Mouse (Mus musculus): ENCODE measurements at regions not wholly inside any gene's neighbourhood (a gene's known extent, or its start where the extent isn't known, plus 50 kb on each side); places are given as distances from the start of the nearest gene placed in this dataset.

- H3K4me3 ChIP-seq (ENCODE audit: low read depth, low read length) = no peak overlapping the region
- H3K36me3 ChIP-seq (replicated peaks) = no peaks in the 10 kb centered on the region
- TF ChIP-seq POLR2AphosphoS5 (IDR thresholded peaks at IDR 0.05; ENCODE audit: insufficient replicate concordance, low read depth, low read length) (no peak), GATA1 (IDR thresholded peaks at IDR 0.05; ENCODE audit: borderline replicate concordance, low read length) (no peak), TAL1 (conservative IDR thresholded peaks at IDR 0.05; ENCODE audit: low read depth, low read length) (no peak), CTCF (IDR thresholded peaks at IDR 0.05; ENCODE audit: low read depth, low read length) (no peak), GATA2 (IDR thresholded peaks at IDR 0.05; ENCODE audit: borderline replicate concordance, low read depth, low read length) (no peak)
- H3K27me3 ChIP-seq (ENCODE audit: insufficient read depth, low read length) = no peaks in the 10 kb centered on the region; the same call in 1 of the 2 replicates
- H3K4me1 ChIP-seq (ENCODE audit: insufficient read depth, low read depth, low read length) = no peaks in the 10 kb centered on the region
- DNase-seq (ENCODE audit: low spot score) (no peak), ATAC-seq (ENCODE audit: extremely low read depth, insufficient number of reproducible peaks, low FRiP score, poor library complexity, severe bottlenecking) (no peak)
- H3K9me3 ChIP-seq (replicated peaks) = no peaks in the 10 kb centered on the region
Measured at GRCm38 (mm10) chr10:98531425-98531824, 382.8 kb upstream of the Atp2b1 start.

- Histone ChIP-seq H3K27me3 (ENCODE audit: insufficient read depth, low read length) (no peaks in the 10 kb centered on the region), H3K4me3 (ENCODE audit: low read depth, low read length) (no peak overlapping the region), H3K4me1 (ENCODE audit: insufficient read depth, low read depth, low read length) (no peaks in the 10 kb centered on the region), H3K9me3 (replicated peaks) (no peaks in the 10 kb centered on the region), H3K36me3 (replicated peaks) (no peaks in the 10 kb centered on the region)
- TF ChIP-seq TAL1 (conservative IDR thresholded peaks at IDR 0.05; ENCODE audit: low read depth, low read length) (no peak), GATA2 (IDR thresholded peaks at IDR 0.05; ENCODE audit: borderline replicate concordance, low read depth, low read length) (no peak), CTCF (IDR thresholded peaks at IDR 0.05; ENCODE audit: low read depth, low read length) (no peak), POLR2AphosphoS5 (IDR thresholded peaks at IDR 0.05; ENCODE audit: insufficient replicate concordance, low read depth, low read length) (no peak), GATA1 (IDR thresholded peaks at IDR 0.05; ENCODE audit: borderline replicate concordance, low read length) (no peak)
- DNase-seq (ENCODE audit: low spot score) (no peak), ATAC-seq (ENCODE audit: extremely low read depth, insufficient number of reproducible peaks, low FRiP score, poor library complexity, severe bottlenecking) (no peak)
Measured at GRCm38 (mm10) chr10:98538706-98539105, 375.5 kb upstream of the Atp2b1 start.

- no peaks in the 10 kb centered on the region for H3K27me3 ChIP-seq (ENCODE audit: insufficient read depth, low read length)
- no peaks in the 10 kb centered on the region for H3K36me3 ChIP-seq (replicated peaks)
- no peak for ATAC-seq (ENCODE audit: extremely low read depth, insufficient number of reproducible peaks, low FRiP score, poor library complexity, severe bottlenecking)
Measured at GRCm38 (mm10) chr10:98541062-98541461, 373.1 kb upstream of the Atp2b1 start.

GRCm38 (mm10) chr10:98542072-98542471 lies 372.1 kb upstream of the Atp2b1 start:
- no peak for TF ChIP-seq TAL1 (conservative IDR thresholded peaks at IDR 0.05; ENCODE audit: low read depth, low read length)
- TF ChIP-seq GATA2 (IDR thresholded peaks at IDR 0.05; ENCODE audit: borderline replicate concordance, low read depth, low read length) = no peak
- no peak for TF ChIP-seq POLR2AphosphoS5 (IDR thresholded peaks at IDR 0.05; ENCODE audit: insufficient replicate concordance, low read depth, low read length)
- no peak for TF ChIP-seq GATA1 (IDR thresholded peaks at IDR 0.05; ENCODE audit: borderline replicate concordance, low read length)
- no peak for TF ChIP-seq CTCF (IDR thresholded peaks at IDR 0.05; ENCODE audit: low read depth, low read length)
- H3K4me3 ChIP-seq (ENCODE audit: low read depth, low read length) = no peak overlapping the region
- ATAC-seq (ENCODE audit: extremely low read depth, insufficient number of reproducible peaks, low FRiP score, poor library complexity, severe bottlenecking) = no peak

More at GRCm38 (mm10) chr10:98541062-98541461, 373.1 kb upstream of the Atp2b1 start:
- Histone ChIP-seq H3K4me3 (ENCODE audit: low read depth, low read length) (no peak overlapping the region), H3K4me1 (ENCODE audit: insufficient read depth, low read depth, low read length) (no peaks in the 10 kb centered on the region), H3K9me3 (replicated peaks) (no peaks in the 10 kb centered on the region)
- TF ChIP-seq POLR2AphosphoS5 (IDR thresholded peaks at IDR 0.05; ENCODE audit: insufficient replicate concordance, low read depth, low read length) = no peak
- DNase-seq (ENCODE audit: low spot score) = no peak

GRCm38 (mm10) chr10:98543253-98543997 lies 370.8 kb upstream of the Atp2b1 start:
- H3K4me3 ChIP-seq (ENCODE audit: low read depth, low read length) = no peak overlapping the region
- no peaks in the 10 kb centered on the region for H3K9me3 ChIP-seq (replicated peaks)
- H3K27me3 ChIP-seq (ENCODE audit: insufficient read depth, low read length) = no peaks in the 10 kb centered on the region
- no peak for TF ChIP-seq TAL1 (conservative IDR thresholded peaks at IDR 0.05; ENCODE audit: low read depth, low read length)
- TF ChIP-seq POLR2AphosphoS5 (IDR thresholded peaks at IDR 0.05; ENCODE audit: insufficient replicate concordance, low read depth, low read length) = no peak
- no peak for TF ChIP-seq GATA2 (IDR thresholded peaks at IDR 0.05; ENCODE audit: borderline replicate concordance, low read depth, low read length)
- TF ChIP-seq CTCF (IDR thresholded peaks at IDR 0.05; ENCODE audit: low read depth, low read length) = no peak
- no peak for TF ChIP-seq GATA1 (IDR thresholded peaks at IDR 0.05; ENCODE audit: borderline replicate concordance, low read length)
- H3K36me3 ChIP-seq (replicated peaks) = no peaks in the 10 kb centered on the region
- H3K4me1 ChIP-seq (ENCODE audit: insufficient read depth, low read depth, low read length) = no peaks in the 10 kb centered on the region
- no peak for ATAC-seq (ENCODE audit: extremely low read depth, insufficient number of reproducible peaks, low FRiP score, poor library complexity, severe bottlenecking)
- no peak for DNase-seq (ENCODE audit: low spot score)

More at GRCm38 (mm10) chr10:98542072-98542471, 372.1 kb upstream of the Atp2b1 start:
- Histone ChIP-seq H3K36me3 (replicated peaks) (no peaks in the 10 kb centered on the region), H3K27me3 (ENCODE audit: insufficient read depth, low read length) (no peaks in the 10 kb centered on the region), H3K9me3 (replicated peaks) (no peaks in the 10 kb centered on the region), H3K4me1 (ENCODE audit: insufficient read depth, low read depth, low read length) (no peaks in the 10 kb centered on the region)
- no peak for DNase-seq (ENCODE audit: low spot score)

GRCm38 (mm10) chr10:98543998-98544349 lies 370.2 kb upstream of the Atp2b1 start:
- Histone ChIP-seq H3K27me3 (ENCODE audit: insufficient read depth, low read length) (no peaks in the 10 kb centered on the region), H3K36me3 (replicated peaks) (no peaks in the 10 kb centered on the region), H3K4me1 (ENCODE audit: insufficient read depth, low read depth, low read length) (no peaks in the 10 kb centered on the region), H3K4me3 (ENCODE audit: low read depth, low read length) (no peak overlapping the region), H3K9me3 (replicated peaks) (no peaks in the 10 kb centered on the region)
- no peak for TF ChIP-seq GATA2 (IDR thresholded peaks at IDR 0.05; ENCODE audit: borderline replicate concordance, low read depth, low read length)
- TF ChIP-seq TAL1 (conservative IDR thresholded peaks at IDR 0.05; ENCODE audit: low read depth, low read length) = no peak
- TF ChIP-seq CTCF (IDR thresholded peaks at IDR 0.05; ENCODE audit: low read depth, low read length) = no peak
- no peak for TF ChIP-seq POLR2AphosphoS5 (IDR thresholded peaks at IDR 0.05; ENCODE audit: insufficient replicate concordance, low read depth, low read length)
- TF ChIP-seq GATA1 (IDR thresholded peaks at IDR 0.05; ENCODE audit: borderline replicate concordance, low read length) = no peak
- no peak for ATAC-seq (ENCODE audit: extremely low read depth, insufficient number of reproducible peaks, low FRiP score, poor library complexity, severe bottlenecking)
- DNase-seq (ENCODE audit: low spot score) = no peak
